Mouse (Mus musculus): ENCODE data around the gene Adat1. TPM values are rescaled to one million over a fixed set of nuclear protein-coding genes. Genes with fewer than 3 reads are reported as not detected.

Gene Adat1
- total RNA-seq (2012; rRNA removed) = 11.0 and 14.6 TPM in 2 replicates

GRCm38 (mm10) chr8:111992013-111992702 is at the start of gene Adat1:
Gene Adat1 (minus strand): TSS chr8:111992302.
- Histone ChIP-seq H3K9me3 (ENCODE audit: control insufficient read depth, insufficient read depth, low read depth, low read length) (no peaks in the 10 kb centered on the region), H3K36me3 (ENCODE audit: control insufficient read depth, insufficient read depth, low read length, poor library complexity, severe bottlenecking) (peaks cover 48% of the 10 kb centered on the region), H3K4me1 (ENCODE audit: control insufficient read depth in 2 of 2, insufficient read depth in 2 of 2, low read length in 2 of 2, poor library complexity in 1 of 2) (no peaks in the 10 kb centered on the region; a peak in 2 of 4 replicates), H3K27ac (ENCODE audit: insufficient read depth, low read depth, low read length, poor library complexity, severe bottlenecking) (peak within 1 kb of the TSS; percentile 20; the same call in 1 of the 2 replicates), H3K4me3 (ENCODE audit: insufficient read depth in 1 of 2, low read depth in 1 of 2, low read length in 2 of 2, poor library complexity in 1 of 2, severe bottlenecking in 1 of 2) (peak within 1 kb of the TSS; percentile 79 to 96), H3K9ac (ENCODE audit: insufficient read depth, low read depth, low read length, poor library complexity, severe bottlenecking) (peak within 1 kb of the TSS; percentile 87)
- in situ Hi-C loops (cut with MboI; ENCODE audit: low sequenced_read_pairs in 2 of 2, unreplicated experiment in 2 of 2) = no loop called here
- DNase-seq (ENCODE audit: low read depth, low spot score) = peak; percentile 78
- TF ChIP-seq CHD2 (IDR thresholded peaks at IDR 0.05; ENCODE audit: low read depth, low read length) = no peak
- no peak for TF ChIP-seq MAFK (IDR thresholded peaks at IDR 0.05; ENCODE audit: insufficient read depth, low read depth, low read length)
- TF ChIP-seq ZNF384 (IDR thresholded peaks at IDR 0.05; ENCODE audit: low read depth, low read length) = peak; percentile 89
- TF ChIP-seq ZC3H11A (IDR thresholded peaks at IDR 0.05; ENCODE audit: borderline replicate concordance, low read depth, low read length) = no peak
- TF ChIP-seq HCFC1 (IDR thresholded peaks at IDR 0.05; ENCODE audit: borderline replicate concordance, insufficient read depth, low read length) = peak; percentile 93

- TF ChIP-seq HCFC1 (IDR thresholded peaks at IDR 0.05; ENCODE audit: borderline replicate concordance, insufficient read depth, low read length) (no peak), ZNF384 (IDR thresholded peaks at IDR 0.05; ENCODE audit: low read depth, low read length) (no peak), CHD2 (IDR thresholded peaks at IDR 0.05; ENCODE audit: low read depth, low read length) (no peak), ZC3H11A (IDR thresholded peaks at IDR 0.05; ENCODE audit: borderline replicate concordance, low read depth, low read length) (no peak), MAFK (IDR thresholded peaks at IDR 0.05; ENCODE audit: insufficient read depth, low read depth, low read length) (no peak)
- H3K9me3 ChIP-seq (ENCODE audit: control insufficient read depth, insufficient read depth, low read depth, low read length) = no peaks in the 10 kb centered on the region
- no peak overlapping the region for H3K27ac ChIP-seq (ENCODE audit: insufficient read depth, low read depth, low read length, poor library complexity, severe bottlenecking)
- no peaks in the 10 kb centered on the region for H3K36me3 ChIP-seq (ENCODE audit: control insufficient read depth, insufficient read depth, low read length, poor library complexity, severe bottlenecking)
- H3K9ac ChIP-seq (ENCODE audit: insufficient read depth, low read depth, low read length, poor library complexity, severe bottlenecking) = 0 out of 2 replicates have a peak overlapping the region, but pooled peaks have one; percentile 14
- peaks cover 0 to 2% of the 10 kb centered on the region in 2 experiments; a peak in 2 of 4 replicates for H3K4me1 ChIP-seq (ENCODE audit: control insufficient read depth in 2 of 2, insufficient read depth in 2 of 2, low read length in 2 of 2, poor library complexity in 1 of 2)
- H3K4me3 ChIP-seq (ENCODE audit: insufficient read depth in 1 of 2, low read depth in 1 of 2, low read length in 2 of 2, poor library complexity in 1 of 2, severe bottlenecking in 1 of 2) = peak overlapping the region; percentile 3 to 31; a peak in 2 of 4 replicates
- in situ Hi-C loops (cut with MboI; ENCODE audit: low sequenced_read_pairs in 2 of 2, unreplicated experiment in 2 of 2) = no loop called here
- DNase-seq (ENCODE audit: low read depth, low spot score) = no peak
Observed at GRCm38 (mm10) chr8:112037521-112037920, 45.4 kb upstream of the Adat1 start.

- Histone ChIP-seq H3K4me1 (ENCODE audit: control insufficient read depth in 2 of 2, insufficient read depth in 2 of 2, low read length in 2 of 2, poor library complexity in 1 of 2) (peaks cover 2 to 7% of the 10 kb centered on the region in 2 experiments; a peak in 3 of 4 replicates), H3K4me3 (ENCODE audit: insufficient read depth in 1 of 2, low read depth in 1 of 2, low read length in 2 of 2, poor library complexity in 1 of 2, severe bottlenecking in 1 of 2) (no peak overlapping the region), H3K9ac (ENCODE audit: insufficient read depth, low read depth, low read length, poor library complexity, severe bottlenecking) (no peak overlapping the region), H3K36me3 (ENCODE audit: control insufficient read depth, insufficient read depth, low read length, poor library complexity, severe bottlenecking) (no peaks in the 10 kb centered on the region), H3K27ac (ENCODE audit: insufficient read depth, low read depth, low read length, poor library complexity, severe bottlenecking) (no peak overlapping the region), H3K9me3 (ENCODE audit: control insufficient read depth, insufficient read depth, low read depth, low read length) (no peaks in the 10 kb centered on the region)
- TF ChIP-seq ZC3H11A (IDR thresholded peaks at IDR 0.05; ENCODE audit: borderline replicate concordance, low read depth, low read length) (peak; percentile 83), HCFC1 (IDR thresholded peaks at IDR 0.05; ENCODE audit: borderline replicate concordance, insufficient read depth, low read length) (no peak), CHD2 (IDR thresholded peaks at IDR 0.05; ENCODE audit: low read depth, low read length) (0 out of 2 replicates have a peak, but pooled peaks have one; percentile 57), ZNF384 (IDR thresholded peaks at IDR 0.05; ENCODE audit: low read depth, low read length) (peak; percentile 45; the same call in 1 of the 2 replicates), MAFK (IDR thresholded peaks at IDR 0.05; ENCODE audit: insufficient read depth, low read depth, low read length) (0 out of 2 replicates have a peak, but pooled peaks have one; percentile 29)
- in situ Hi-C loops (cut with MboI; ENCODE audit: low sequenced_read_pairs in 2 of 2, unreplicated experiment in 2 of 2) = no loop called here
- peak; percentile 77 for DNase-seq (ENCODE audit: low read depth, low spot score)
Observed at GRCm38 (mm10) chr8:112034603-112035002, 42.5 kb upstream of the Adat1 start.

- peak; percentile 57 for DNase-seq (ENCODE audit: low read depth, low spot score)
- no peaks in the 10 kb centered on the region for H3K36me3 ChIP-seq (ENCODE audit: control insufficient read depth, insufficient read depth, low read length, poor library complexity, severe bottlenecking)
- no peak for TF ChIP-seq MAFK (IDR thresholded peaks at IDR 0.05; ENCODE audit: insufficient read depth, low read depth, low read length)
- H3K4me3 ChIP-seq (ENCODE audit: insufficient read depth in 1 of 2, low read depth in 1 of 2, low read length in 2 of 2, poor library complexity in 1 of 2, severe bottlenecking in 1 of 2) = no peak overlapping the region
- no peaks in the 10 kb centered on the region for H3K9me3 ChIP-seq (ENCODE audit: control insufficient read depth, insufficient read depth, low read depth, low read length)
- in situ Hi-C loops (cut with MboI; ENCODE audit: low sequenced_read_pairs in 2 of 2, unreplicated experiment in 2 of 2) = no loop called here
- no peak overlapping the region; the same call in 1 of the 2 replicates for H3K27ac ChIP-seq (ENCODE audit: insufficient read depth, low read depth, low read length, poor library complexity, severe bottlenecking)
- H3K4me1 ChIP-seq (ENCODE audit: control insufficient read depth in 2 of 2, insufficient read depth in 2 of 2, low read length in 2 of 2, poor library complexity in 1 of 2) = peaks cover 4 to 7% of the 10 kb centered on the region in 2 experiments; a peak in 3 of 4 replicates
- H3K9ac ChIP-seq (ENCODE audit: insufficient read depth, low read depth, low read length, poor library complexity, severe bottlenecking) = no peak overlapping the region
Observed at GRCm38 (mm10) chr8:112033071-112033470, 41.0 kb upstream of the Adat1 start.

All from ES-E14 (cell line).